Mouse (Mus musculus): ENCODE measurements around the gene Mtx1. TPM values are rescaled to one million over a fixed set of nuclear protein-coding genes. Genes with fewer than 3 reads are reported as not detected.
"Not testable (repeated sequence)": the region's sequence is repeated elsewhere in the genome, so short reads cannot be mapped to it uniquely, and the experiment has no call there.

The Mtx1 gene
- total RNA-seq, 2 experiments from 2014 or later: 58.0 to 60.0 TPM

GRCm38 (mm10) chr3:89161786-89162185, 65.1 kb downstream of the Mtx1 start:
- intact Hi-C loops (cut with DNase I): loop anchor here (10.0 kb wide), 2 partner anchors 217 to 247 kb away; partner anchors contain the start of gene Msto1
- no peak for DNase-seq

- not testable (repeated sequence) for DNase-seq
- intact Hi-C loops (cut with DNase I): loop anchor here (10.0 kb wide), 2 partner anchors 216 to 246 kb away; partner anchors contain the start of gene Msto1
These were observed 65.7 kb downstream of the Mtx1 start for GRCm38 (mm10) chr3:89161207-89161606.

GRCm38 (mm10) chr3:89159616-89160344, 67.1 kb downstream of the Mtx1 start, which contains the start of gene Hcn3:
Gene Hcn3 (minus strand): TSS chr3:89160196.
- DNase-seq: peak; percentile 49 to 59
- intact Hi-C loops (cut with DNase I): loop anchor here (5.0 to 10.0 kb wide), 3 partner anchors 42 to 245 kb away; partner anchors contain the start of gene Msto1

GRCm38 (mm10) chr3:89159211-89159610, 67.7 kb downstream of the Mtx1 start:
- DNase-seq: peak; percentile 62 to 70
- intact Hi-C loops (cut with DNase I): loop anchor here (5.0 kb wide), 1 partner anchor 42 kb away; no protein-coding TSS in a partner anchor

Small RNAs within 50 kb of the gene (microRNA-seq; reads per million reads assigned to microRNA genes)
- 8.7 to 42.4 reads per million in 2 experiments for gene Mir92b (ENCODE audit: borderline number of aligned reads in 2 of 2)

Other genes starting within 250 kb of the Mtx1 start
- gene Rusc1, start 133.8 kb downstream of the Mtx1 start, total RNA-seq (2021): 10 to 100 TPM; 24.4 to 25.1 TPM
- gene Gm43738, start 126.0 kb downstream of the Mtx1 start, total RNA-seq (2021): not detected
- gene Fdps, start 125.1 kb downstream of the Mtx1 start, total RNA-seq (2021): 10 to 100 TPM; 20.0 to 20.7 TPM
- gene Pklr, start 90.9 kb downstream of the Mtx1 start, total RNA-seq (2021): not detected
- gene Hcn3, start 66.9 kb downstream of the Mtx1 start, total RNA-seq (2021): under 1 TPM; 0.17 to 0.38 TPM
- 10 to 100 TPM; 15.8 to 19.9 TPM for gene Clk2, start 62.3 kb downstream of the Mtx1 start, total RNA-seq (2021)
- 10 to 100 TPM; 49.8 to 49.9 TPM for gene Scamp3, start 49.6 kb downstream of the Mtx1 start, total RNA-seq (2021)
- 1 to 10 TPM; 4.6 to 5.5 TPM for gene Fam189b, start 43.9 kb downstream of the Mtx1 start, total RNA-seq (2021)
- 10 to 100 TPM; 21.3 to 21.8 TPM for gene Gba, start 24.2 kb downstream of the Mtx1 start, total RNA-seq (2021)
- gene Thbs3, start 11.9 kb downstream of the Mtx1 start, total RNA-seq (2021): 1 to 10 TPM; 6.8 to 9.4 TPM
- under 1 TPM; 0.14 to 0.46 TPM for gene Muc1, start 2.0 kb upstream of the Mtx1 start, total RNA-seq (2021)
- gene Krtcap2, start 18.9 kb upstream of the Mtx1 start, total RNA-seq (2021): 10 to 100 TPM; 82.3 to 87.0 TPM
- under 1 TPM; 0.42 to 0.62 TPM for gene Trim46, start 19.2 kb upstream of the Mtx1 start, total RNA-seq (2021)
- gene Dpm3, start 32.3 kb upstream of the Mtx1 start, total RNA-seq (2021): 10 to 100 TPM; 50.0 to 52.3 TPM
- gene Slc50a1, start 43.5 kb upstream of the Mtx1 start, total RNA-seq (2021): 10 to 100 TPM; 20.5 to 23.0 TPM
- gene Efna1, start 54.1 kb upstream of the Mtx1 start, total RNA-seq (2021): 10 to 100 TPM; 28.3 to 42.6 TPM
- not detected for gene Efna3, start 95.9 kb upstream of the Mtx1 start, total RNA-seq (2021)
- gene Efna4, start 110.9 kb upstream of the Mtx1 start, total RNA-seq (2021): under 1 TPM; 0.19 to 0.22 TPM
- gene Adam15, start 122.9 kb upstream of the Mtx1 start, total RNA-seq (2021): 10 to 100 TPM; 56.5 to 62.6 TPM
- gene Dcst2, start 134.9 kb upstream of the Mtx1 start, total RNA-seq (2021): not detected
- gene Dcst1, start 138.2 kb upstream of the Mtx1 start, total RNA-seq (2021): not detected
- gene Zbtb7b, start 167.7 kb upstream of the Mtx1 start, total RNA-seq (2021): 10 to 100 TPM; 20.8 to 23.5 TPM
- gene Lenep, start 175.7 kb upstream of the Mtx1 start, total RNA-seq (2021): under 1 TPM; 0.24 to 0.72 TPM
- gene Flad1, start 184.8 kb upstream of the Mtx1 start, total RNA-seq (2021): 10 to 100 TPM; 44.0 to 55.1 TPM
- gene Cks1b, start 191.3 kb upstream of the Mtx1 start, total RNA-seq (2021): 1 to 10 TPM; 5.1 to 5.4 TPM
- 10 to 100 TPM; 34.1 to 36.6 TPM for gene Shc1, start 191.4 kb upstream of the Mtx1 start, total RNA-seq (2021)
- gene Pygo2, start 203.1 kb upstream of the Mtx1 start, total RNA-seq (2021): 10 to 100 TPM; 13.8 to 16.6 TPM
- 10 to 100 TPM; 57.0 to 58.0 TPM for gene Pbxip1, start 209.6 kb upstream of the Mtx1 start, total RNA-seq (2021)
- 1 to 10 TPM; 7.0 to 9.2 TPM for gene Pmvk, start 227.5 kb upstream of the Mtx1 start, total RNA-seq (2021)

All from heart, postnatal 36 days (tissue).